Mouse (Mus musculus): Measurements from ENCODE around the gene Hexb. TPM values are rescaled to one million over a fixed set of nuclear protein-coding genes. Genes with fewer than 3 reads are reported as not detected.

Gene Hexb
- polyA plus RNA-seq, 1 experiment: 97.1 TPM

GRCm38 (mm10) chr13:97208500-97209010, 10.4 kb upstream of the Hexb start:
- Histone ChIP-seq H3K27me3 (ENCODE audit: control insufficient read depth, insufficient read depth, low read length) (no peaks in the 10 kb centered on the region), H3K4me1 (ENCODE audit: control insufficient read depth, insufficient read depth, insufficient read length) (peaks cover 17% of the 10 kb centered on the region; the same call in 1 of the 2 replicates), H3K4me3 (ENCODE audit: extremely low read depth, insufficient read depth, insufficient read length) (0 out of 2 replicates have a peak overlapping the region, but pooled peaks have one; percentile 20), H3K36me3 (ENCODE audit: control insufficient read depth, insufficient read depth, low read length) (no peaks in the 10 kb centered on the region), H3K27ac (ENCODE audit: insufficient read depth, low read length) (peak overlapping the region; percentile 94)
- 66% methylated on average over 3 of the region's 3 CpGs for WGBS
- no peak for DNase-seq (ENCODE audit: low read depth in 1 of 2, low spot score in 2 of 2)
- TF ChIP-seq POLR2A (IDR thresholded peaks at IDR 0.05; ENCODE audit: low read depth, low read length): no peak
- no peak for TF ChIP-seq CTCF (IDR thresholded peaks at IDR 0.05; ENCODE audit: extremely low read depth, insufficient read depth, insufficient read length, insufficient replicate concordance)

GRCm38 (mm10) chr13:97208112-97208478, 9.9 kb upstream of the Hexb start:
- peak overlapping the region; percentile 94 for H3K27ac ChIP-seq (ENCODE audit: insufficient read depth, low read length)
- H3K4me3 ChIP-seq (ENCODE audit: extremely low read depth, insufficient read depth, insufficient read length): 0 out of 2 replicates have a peak overlapping the region, but pooled peaks have one; percentile 20
- no peaks in the 10 kb centered on the region for H3K36me3 ChIP-seq (ENCODE audit: control insufficient read depth, insufficient read depth, low read length)
- WGBS: 13% methylated on average over 7 of the region's 7 CpGs
- peaks cover 17% of the 10 kb centered on the region; the same call in 1 of the 2 replicates for H3K4me1 ChIP-seq (ENCODE audit: control insufficient read depth, insufficient read depth, insufficient read length)
- no peaks in the 10 kb centered on the region for H3K27me3 ChIP-seq (ENCODE audit: control insufficient read depth, insufficient read depth, low read length)
- TF ChIP-seq CTCF (IDR thresholded peaks at IDR 0.05; ENCODE audit: extremely low read depth, insufficient read depth, insufficient read length, insufficient replicate concordance) (no peak), POLR2A (IDR thresholded peaks at IDR 0.05; ENCODE audit: low read depth, low read length) (no peak; the same call in 1 of the 2 replicates)
- peak; percentile 63 to 70 for DNase-seq (ENCODE audit: low read depth in 1 of 2, low spot score in 2 of 2)

GRCm38 (mm10) chr13:97207472-97208111, 9.4 kb upstream of the Hexb start:
- DNase-seq (ENCODE audit: low read depth in 1 of 2, low spot score in 2 of 2): no peak
- Histone ChIP-seq H3K4me3 (ENCODE audit: extremely low read depth, insufficient read depth, insufficient read length) (no peak overlapping the region), H3K27ac (ENCODE audit: insufficient read depth, low read length) (peak overlapping the region; percentile 48), H3K36me3 (ENCODE audit: control insufficient read depth, insufficient read depth, low read length) (no peaks in the 10 kb centered on the region), H3K27me3 (ENCODE audit: control insufficient read depth, insufficient read depth, low read length) (no peaks in the 10 kb centered on the region), H3K4me1 (ENCODE audit: control insufficient read depth, insufficient read depth, insufficient read length) (peaks cover 17% of the 10 kb centered on the region; the same call in 1 of the 2 replicates)
- TF ChIP-seq CTCF (IDR thresholded peaks at IDR 0.05; ENCODE audit: extremely low read depth, insufficient read depth, insufficient read length, insufficient replicate concordance) (no peak), POLR2A (IDR thresholded peaks at IDR 0.05; ENCODE audit: low read depth, low read length) (no peak)
- WGBS: 70% methylated on average over 7 of the region's 7 CpGs

GRCm38 (mm10) chr13:97206046-97206445, 7.9 kb upstream of the Hexb start:
- Histone ChIP-seq H3K27ac (ENCODE audit: insufficient read depth, low read length) (peak overlapping the region; percentile 36; the same call in 1 of the 2 replicates), H3K4me3 (ENCODE audit: extremely low read depth, insufficient read depth, insufficient read length) (no peak overlapping the region), H3K36me3 (ENCODE audit: control insufficient read depth, insufficient read depth, low read length) (no peaks in the 10 kb centered on the region), H3K27me3 (ENCODE audit: control insufficient read depth, insufficient read depth, low read length) (no peaks in the 10 kb centered on the region), H3K4me1 (ENCODE audit: control insufficient read depth, insufficient read depth, insufficient read length) (peaks cover 17% of the 10 kb centered on the region; the same call in 1 of the 2 replicates)
- no peak for TF ChIP-seq POLR2A (IDR thresholded peaks at IDR 0.05; ENCODE audit: low read depth, low read length)
- TF ChIP-seq CTCF (IDR thresholded peaks at IDR 0.05; ENCODE audit: extremely low read depth, insufficient read depth, insufficient read length, insufficient replicate concordance): no peak
- no peak for DNase-seq (ENCODE audit: low read depth in 1 of 2, low spot score in 2 of 2)
- 91% methylated on average over 2 of the region's 2 CpGs for WGBS

- no peaks in the 10 kb centered on the region for H3K27me3 ChIP-seq (ENCODE audit: control insufficient read depth, insufficient read depth, low read length)
- peak overlapping the region; percentile 40; the same call in 1 of the 2 replicates for H3K4me3 ChIP-seq (ENCODE audit: extremely low read depth, insufficient read depth, insufficient read length)
- H3K4me1 ChIP-seq (ENCODE audit: control insufficient read depth, insufficient read depth, insufficient read length): peaks cover 17% of the 10 kb centered on the region; the same call in 1 of the 2 replicates
- TF ChIP-seq POLR2A (IDR thresholded peaks at IDR 0.05; ENCODE audit: low read depth, low read length) (no peak), CTCF (IDR thresholded peaks at IDR 0.05; ENCODE audit: extremely low read depth, insufficient read depth, insufficient read length, insufficient replicate concordance) (peak; percentile 52; the same call in 1 of the 2 replicates)
- peak; percentile 49 to 80 for DNase-seq (ENCODE audit: low read depth in 1 of 2, low spot score in 2 of 2)
- 7% methylated on average over 18 of the region's 18 CpGs for WGBS
- peak overlapping the region; percentile 62 for H3K27ac ChIP-seq (ENCODE audit: insufficient read depth, low read length)
- no peaks in the 10 kb centered on the region for H3K36me3 ChIP-seq (ENCODE audit: control insufficient read depth, insufficient read depth, low read length)
These were observed 7.0 kb upstream of the Hexb start for GRCm38 (mm10) chr13:97205052-97205701.

- Histone ChIP-seq H3K36me3 (ENCODE audit: control insufficient read depth, insufficient read depth, low read length) (no peaks in the 10 kb centered on the region), H3K27me3 (ENCODE audit: control insufficient read depth, insufficient read depth, low read length) (no peaks in the 10 kb centered on the region), H3K4me1 (ENCODE audit: control insufficient read depth, insufficient read depth, insufficient read length) (peaks cover 6% of the 10 kb centered on the region; the same call in 1 of the 2 replicates), H3K27ac (ENCODE audit: insufficient read depth, low read length) (no peak overlapping the region), H3K4me3 (ENCODE audit: extremely low read depth, insufficient read depth, insufficient read length) (no peak overlapping the region)
- no peak for DNase-seq (ENCODE audit: low read depth in 1 of 2, low spot score in 2 of 2)
- 82% methylated on average over 4 of the region's 4 CpGs for WGBS
- TF ChIP-seq POLR2A (IDR thresholded peaks at IDR 0.05; ENCODE audit: low read depth, low read length): no peak
- no peak for TF ChIP-seq CTCF (IDR thresholded peaks at IDR 0.05; ENCODE audit: extremely low read depth, insufficient read depth, insufficient read length, insufficient replicate concordance)
These were observed 3.7 kb upstream of the Hexb start for GRCm38 (mm10) chr13:97201896-97202295.

Data from spleen, adult 2 months (tissue).